Mouse (Mus musculus) kidney, embryonic 16.5 days (tissue): ENCODE data around the gene Mmrn1. TPM values are rescaled to one million over a fixed set of nuclear protein-coding genes. Genes with fewer than 3 reads are reported as not detected.

ENCODE experiments used
- ATAC-seq: fragments of 200-750 bp; cut with Nextera tagmentation; 2 replicates; pipeline ENCODE4 v1.8.0; 2017; ENCODE audit warnings: moderate TSS enrichment; ENCODE audit not compliant: low FRiP score, low TSS enrichment
- H3K27ac ChIP-seq: fragments of 300-500 bp; sonication (generic); 2 replicates; pipeline ENCODE4 v1.5.1; 2014; ENCODE audit warnings: low read length
- H3K27me3 ChIP-seq: fragments of 300-500 bp; sonication (generic); 2 replicates; pipeline ENCODE4 v1.6.1; 2014; ENCODE audit warnings: low read length, control low read depth, mixed read lengths; ENCODE audit not compliant: insufficient read depth
- H3K36me3 ChIP-seq: fragments of 300-500 bp; sonication (generic); 2 replicates; pipeline ENCODE4 v1.6.1; 2014; ENCODE audit warnings: low read length, control low read depth, mixed read lengths; ENCODE audit not compliant: insufficient read depth
- H3K4me1 ChIP-seq: fragments of 300-500 bp; sonication (generic); 2 replicates; pipeline ENCODE4 v1.6.1; 2014; ENCODE audit warnings: low read length, control low read depth, mixed read lengths; ENCODE audit not compliant: insufficient read depth
- H3K4me2 ChIP-seq: fragments of 300-500 bp; sonication (generic); replicated peaks from 2 replicates; pipeline ENCODE4 v1.6.1; 2014; ENCODE audit warnings: low read depth, low read length
- H3K4me3 ChIP-seq: fragments of 300-500 bp; sonication (generic); 2 replicates; pipeline ENCODE4 v1.5.1; 2014; ENCODE audit warnings: mild to moderate bottlenecking, low read length
- H3K9ac ChIP-seq: fragments of 300-500 bp; sonication (generic); replicated peaks from 2 replicates; pipeline ENCODE4 v1.6.1; 2014; ENCODE audit warnings: low read length
- H3K9me3 ChIP-seq: fragments of 300-500 bp; sonication (generic); 2 replicates; pipeline ENCODE4 v1.6.1; 2016; ENCODE audit warnings: low read length, control low read depth
- WGBS: fragments of 180-500 bp; shearing (Covaris S2); extraction: QIAGEN DNeasy Blood & Tissue Kit; methylation state at CpG from one replicate; pipeline ENCODE4 v1.1.7; 2014; 5-methylcytosine and 5-hydroxymethylcytosine counted together
- polyA plus RNA-seq: library from polyadenylated mRNA; unstranded; fragments of >200 nt; fragmentation: Nextera tagmentation; extraction: Ambion mirVana; gene quantifications from 2 replicates; pipeline ENCODE4 v1.2.1, GENCODE M21; 2015

The Mmrn1 gene
- polyA plus RNA-seq, 1 experiment from 2014 or later, result 6.2 TPM

- Histone ChIP-seq H3K4me3 (no peak overlapping the region), H3K27ac (no peak overlapping the region), H3K4me2 (no peak overlapping the region), H3K9me3 (no peaks in the 10 kb centered on the region), H3K27me3 (no peaks in the 10 kb centered on the region), H3K9ac (no peak overlapping the region), H3K36me3 (no peaks in the 10 kb centered on the region), H3K4me1 (no peaks in the 10 kb centered on the region)
- ATAC-seq, result no peak
- 92% methylated on average over 2 of the region's 2 CpGs for WGBS
Measured at GRCm38 (mm10) chr6:60961285-60961684, 36.5 kb downstream of the Mmrn1 start.

- no peaks in the 10 kb centered on the region for H3K36me3 ChIP-seq
- H3K9ac ChIP-seq, result no peak overlapping the region
- no peak overlapping the region for H3K4me2 ChIP-seq
- no peak for ATAC-seq
- no peak overlapping the region for H3K27ac ChIP-seq
- H3K4me3 ChIP-seq, result no peak overlapping the region
- no peaks in the 10 kb centered on the region for H3K9me3 ChIP-seq
- no peaks in the 10 kb centered on the region for H3K27me3 ChIP-seq
- 59% methylated on average over 2 of the region's 2 CpGs for WGBS
- H3K4me1 ChIP-seq, result no peaks in the 10 kb centered on the region
Measured at GRCm38 (mm10) chr6:60961838-60962237, 37.1 kb downstream of the Mmrn1 start.

GRCm38 (mm10) chr6:60962668-60963067 lies 37.9 kb downstream of the Mmrn1 start:
- H3K36me3 ChIP-seq, result no peaks in the 10 kb centered on the region
- H3K4me3 ChIP-seq, result no peak overlapping the region
- no peak for ATAC-seq
- H3K9ac ChIP-seq, result no peak overlapping the region
- H3K9me3 ChIP-seq, result no peaks in the 10 kb centered on the region
- no peak overlapping the region for H3K27ac ChIP-seq
- H3K27me3 ChIP-seq, result no peaks in the 10 kb centered on the region
- H3K4me2 ChIP-seq, result no peak overlapping the region
- WGBS, result 90% methylated on average over 2 of the region's 2 CpGs
- no peaks in the 10 kb centered on the region for H3K4me1 ChIP-seq

GRCm38 (mm10) chr6:60963726-60964125 lies 39.0 kb downstream of the Mmrn1 start:
- no peak for ATAC-seq
- H3K27ac ChIP-seq, result no peak overlapping the region
- no peak overlapping the region for H3K4me2 ChIP-seq
- no peaks in the 10 kb centered on the region for H3K4me1 ChIP-seq
- no peaks in the 10 kb centered on the region for H3K36me3 ChIP-seq
- H3K9me3 ChIP-seq, result no peaks in the 10 kb centered on the region
- no peak overlapping the region for H3K9ac ChIP-seq
- H3K27me3 ChIP-seq, result no peaks in the 10 kb centered on the region
- 53% methylated on average over 1 of the region's 1 CpGs for WGBS
- no peak overlapping the region for H3K4me3 ChIP-seq

GRCm38 (mm10) chr6:60966931-60967330 lies 42.2 kb downstream of the Mmrn1 start:
- ATAC-seq, result no peak

GRCm38 (mm10) chr6:60969407-60969806 lies 44.6 kb downstream of the Mmrn1 start:
- no peak overlapping the region for H3K4me2 ChIP-seq
- no peak overlapping the region for H3K4me3 ChIP-seq
- H3K4me1 ChIP-seq, result no peaks in the 10 kb centered on the region
- H3K27me3 ChIP-seq, result no peaks in the 10 kb centered on the region
- H3K36me3 ChIP-seq, result no peaks in the 10 kb centered on the region
- no peak for ATAC-seq
- H3K9ac ChIP-seq, result no peak overlapping the region
- WGBS, result 78% methylated on average over 6 of the region's 6 CpGs
- no peaks in the 10 kb centered on the region for H3K9me3 ChIP-seq
- no peak overlapping the region for H3K27ac ChIP-seq

More at GRCm38 (mm10) chr6:60966931-60967330, 42.2 kb downstream of the Mmrn1 start:
- Histone ChIP-seq H3K36me3 (no peaks in the 10 kb centered on the region), H3K4me3 (no peak overlapping the region), H3K27me3 (no peaks in the 10 kb centered on the region), H3K27ac (no peak overlapping the region), H3K9ac (no peak overlapping the region), H3K4me2 (no peak overlapping the region), H3K9me3 (no peaks in the 10 kb centered on the region), H3K4me1 (no peaks in the 10 kb centered on the region)
- WGBS, result 71% methylated on average over 4 of the region's 4 CpGs

GRCm38 (mm10) chr6:60970811-60971210 lies 46.0 kb downstream of the Mmrn1 start:
- no peaks in the 10 kb centered on the region for H3K4me1 ChIP-seq
- WGBS, result 64% methylated on average over 2 of the region's 2 CpGs
- H3K27me3 ChIP-seq, result no peaks in the 10 kb centered on the region
- H3K36me3 ChIP-seq, result no peaks in the 10 kb centered on the region
- H3K4me2 ChIP-seq, result no peak overlapping the region
- H3K9ac ChIP-seq, result no peak overlapping the region
- no peaks in the 10 kb centered on the region for H3K9me3 ChIP-seq
- no peak overlapping the region for H3K27ac ChIP-seq
- H3K4me3 ChIP-seq, result no peak overlapping the region
- no peak for ATAC-seq

GRCm38 (mm10) chr6:60978610-60979009 lies 53.8 kb downstream of the Mmrn1 start:
- Histone ChIP-seq H3K9ac (no peak overlapping the region), H3K4me1 (no peaks in the 10 kb centered on the region), H3K27me3 (no peaks in the 10 kb centered on the region), H3K4me2 (no peak overlapping the region), H3K9me3 (no peaks in the 10 kb centered on the region), H3K36me3 (no peaks in the 10 kb centered on the region), H3K27ac (peak overlapping the region; percentile 66), H3K4me3 (no peak overlapping the region)
- ATAC-seq, result no peak
- 64% methylated on average over 1 of the region's 1 CpGs for WGBS

- WGBS, result 55% methylated on average over 2 of the region's 2 CpGs
- Histone ChIP-seq H3K27ac (no peak overlapping the region; the same call in 1 of the 2 replicates), H3K4me3 (no peak overlapping the region), H3K9ac (no peak overlapping the region), H3K27me3 (no peaks in the 10 kb centered on the region), H3K4me2 (no peak overlapping the region), H3K36me3 (no peaks in the 10 kb centered on the region), H3K9me3 (no peaks in the 10 kb centered on the region), H3K4me1 (no peaks in the 10 kb centered on the region)
- peak; percentile 79 for ATAC-seq
Measured at GRCm38 (mm10) chr6:60979039-60979438, 54.3 kb downstream of the Mmrn1 start.

- no peaks in the 10 kb centered on the region for H3K27me3 ChIP-seq
- no peaks in the 10 kb centered on the region for H3K36me3 ChIP-seq
- 80% methylated on average over 1 of the region's 1 CpGs for WGBS
- no peak overlapping the region for H3K9ac ChIP-seq
- no peak for ATAC-seq
- no peak overlapping the region for H3K27ac ChIP-seq
- no peaks in the 10 kb centered on the region for H3K4me1 ChIP-seq
- no peak overlapping the region for H3K4me3 ChIP-seq
- H3K4me2 ChIP-seq, result no peak overlapping the region
- no peaks in the 10 kb centered on the region for H3K9me3 ChIP-seq
Measured at GRCm38 (mm10) chr6:60984360-60984759, 59.6 kb downstream of the Mmrn1 start.
